Mouse (Mus musculus) G1E (cell line): Measurements from ENCODE around the gene Tmed6. TPM values are rescaled to one million over a fixed set of nuclear protein-coding genes. Genes with fewer than 3 reads are reported as not detected.
"Not testable (repeated sequence)": the region's sequence is repeated elsewhere in the genome, so short reads cannot be mapped to it uniquely, and the experiment has no call there.

Experiments
- ATAC-seq: 2 replicates; pipeline ENCODE4 v1.8.0; 2016; ENCODE audit warnings: mild to moderate bottlenecking; ENCODE audit not compliant: insufficient number of reproducible peaks, poor library complexity, low FRiP score, severe bottlenecking; ENCODE audit errors: extremely low read depth
- DNase-seq: peaks from one replicate; pipeline ENCODE4 v3.0.0; 2012; ENCODE audit warnings: low spot score
- H3K27me3 ChIP-seq: 2 replicates; pipeline ENCODE4 v1.6.1; 2012; ENCODE audit warnings: mild to moderate bottlenecking, low read length, inconsistent platforms; ENCODE audit not compliant: insufficient read depth
- H3K36me3 ChIP-seq: replicated peaks from 2 replicates; pipeline ENCODE3; 2012; ENCODE audit warnings: mild to moderate bottlenecking, inconsistent platforms
- H3K4me1 ChIP-seq: 2 replicates; pipeline ENCODE4 v1.6.1; 2012; ENCODE audit warnings: low read depth, low read length, inconsistent platforms, mixed read lengths; ENCODE audit not compliant: insufficient read depth
- H3K4me3 ChIP-seq: 2 replicates; pipeline ENCODE4 v1.5.1; 2012; ENCODE audit warnings: low read depth, mild to moderate bottlenecking, inconsistent platforms, low read length, moderate library complexity, mixed read lengths
- H3K9me3 ChIP-seq: replicated peaks from 2 replicates; pipeline ENCODE4 v1.6.1; 2012; ENCODE audit warnings: inconsistent platforms
- CTCF ChIP-seq: IDR thresholded peaks from 2 replicates; pipeline ENCODE4 v1.5.1; 2012; ENCODE audit warnings: low read depth, low read length, inconsistent platforms, mixed read lengths
- GATA1 ChIP-seq: IDR thresholded peaks from 2 replicates; pipeline ENCODE4 v1.6.1; 2012; ENCODE audit warnings: borderline replicate concordance, low read length, inconsistent platforms, mixed read lengths
- GATA2 ChIP-seq: IDR thresholded peaks from 2 replicates; pipeline ENCODE4 v1.6.1; 2012; ENCODE audit warnings: low read depth, low read length, inconsistent platforms, borderline replicate concordance
- POLR2AphosphoS5 ChIP-seq: IDR thresholded peaks from 2 replicates; pipeline ENCODE4 v1.6.1; 2012; ENCODE audit warnings: low read depth, low read length, inconsistent platforms; ENCODE audit not compliant: insufficient replicate concordance
- TAL1 ChIP-seq: conservative IDR thresholded peaks from 2 replicates; pipeline ENCODE4 v1.6.1; 2012; ENCODE audit warnings: low read depth, low read length, inconsistent platforms, mixed read lengths
- polyA plus RNA-seq: library from polyadenylated mRNA; stranded (reverse); fragments of >175 nt; gene quantifications from 2 replicates; pipeline ENCODE4 v1.2.3, GENCODE M21; 2012
- total RNA-seq, 2 experiments: library from RNA; stranded (forward) in 1 of 2; stranded (reverse) in 1 of 2; fragments of 200-1000 nt in 1 of 2; fragments of >200 nt in 1 of 2; fragmentation: Nextera tagmentation in 1 of 2; gene quantifications; 2 replicates each; pipeline ENCODE4 v1.2.3; 2014 to 2017

Tmed6 gene
- total and polyA plus RNA-seq, 3 experiments, result not detected

GRCm38 (mm10) chr8:107049480-107049879 is 16.0 kb downstream of the Tmed6 start:
- DNase-seq, result no peak
- H3K27me3 ChIP-seq, result no peaks in the 10 kb centered on the region

GRCm38 (mm10) chr8:107048061-107048941 is 17.1 kb downstream of the Tmed6 start, which contains the start of gene Pdf:
Pdf (minus strand) TSS chr8:107048614.
- Histone ChIP-seq H3K9me3 (no peaks in the 10 kb centered on the region), H3K36me3 (peaks cover 97% of the 10 kb centered on the region), H3K27me3 (no peaks in the 10 kb centered on the region), H3K4me1 (peaks cover 64% of the 10 kb centered on the region), H3K4me3 (peak within 1 kb of the TSS; percentile 80)
- peak; percentile 71 for DNase-seq
- TF ChIP-seq POLR2AphosphoS5 (no peak), TAL1 (no peak), GATA1 (no peak)
- peak; percentile 66 for ATAC-seq

More at GRCm38 (mm10) chr8:107049480-107049879, 16.0 kb downstream of the Tmed6 start:
- Histone ChIP-seq H3K36me3 (peaks cover 97% of the 10 kb centered on the region), H3K4me3 (peak overlapping the region; percentile 80; the same call in 1 of the 2 replicates), H3K4me1 (peaks cover 65% of the 10 kb centered on the region), H3K9me3 (no peaks in the 10 kb centered on the region)
- no peak for ATAC-seq
- TF ChIP-seq GATA2 (no peak), CTCF (no peak), GATA1 (no peak), TAL1 (no peak), POLR2AphosphoS5 (no peak)

DNA sequence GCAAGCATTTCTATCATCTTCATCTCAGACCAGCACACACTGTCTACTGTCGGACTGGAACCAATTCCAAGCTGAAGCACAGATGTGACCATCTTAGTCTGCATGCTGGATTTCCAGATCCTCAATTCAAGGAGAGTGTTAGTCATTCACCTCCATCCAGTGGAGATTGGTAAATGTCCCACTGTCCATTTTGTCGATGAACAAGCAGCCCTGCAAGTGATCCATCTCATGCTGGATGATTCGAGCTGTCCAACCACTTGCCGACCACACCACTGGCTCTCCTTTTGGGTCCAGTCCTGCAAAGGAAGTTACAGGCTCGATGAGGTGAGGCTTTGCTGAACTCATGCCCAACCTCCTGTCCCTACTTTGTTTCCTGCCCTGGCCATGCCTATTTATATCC is 18.5 kb downstream of the Tmed6 start:
- ATAC-seq (no peak), DNase-seq (no peak)
- peak overlapping the region; percentile 80; the same call in 1 of the 2 replicates for H3K4me3 ChIP-seq
- peaks cover 97% of the 10 kb centered on the region for H3K36me3 ChIP-seq
- no peaks in the 10 kb centered on the region for H3K27me3 ChIP-seq
- TF ChIP-seq POLR2AphosphoS5 (peak; percentile 73), CTCF (no peak)
- peaks cover 59% of the 10 kb centered on the region for H3K4me1 ChIP-seq
- no peaks in the 10 kb centered on the region for H3K9me3 ChIP-seq

DNA sequence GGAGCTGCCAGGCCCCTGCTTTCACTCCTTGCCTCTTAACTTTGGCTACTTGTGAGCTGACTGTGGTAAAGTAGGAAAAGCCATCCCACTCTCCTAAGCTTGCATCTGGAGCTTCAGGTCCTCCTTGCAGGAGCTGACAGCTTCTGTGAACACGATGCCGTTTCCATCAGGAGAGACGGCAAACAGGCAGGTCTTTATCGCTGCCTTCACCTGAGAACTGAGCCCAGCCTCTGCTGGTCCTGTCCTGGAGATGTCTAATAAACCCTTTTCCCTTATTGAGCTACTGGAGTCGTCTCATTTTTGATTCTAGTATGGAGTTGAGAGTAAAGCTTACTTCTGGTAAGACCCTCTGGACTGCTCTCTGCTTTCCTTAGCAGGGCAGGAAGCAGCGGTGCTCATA is 20.0 kb downstream of the Tmed6 start:
- TF ChIP-seq GATA1 (no peak), TAL1 (no peak), GATA2 (no peak), POLR2AphosphoS5 (no peak), CTCF (no peak)
- peaks cover 52% of the 10 kb centered on the region for H3K4me1 ChIP-seq
- DNase-seq, result no peak
- no peaks in the 10 kb centered on the region for H3K9me3 ChIP-seq
- no peaks in the 10 kb centered on the region for H3K27me3 ChIP-seq
- no peak for ATAC-seq
- H3K4me3 ChIP-seq, result no peak overlapping the region
- H3K36me3 ChIP-seq, result peaks cover 97% of the 10 kb centered on the region

DNA sequence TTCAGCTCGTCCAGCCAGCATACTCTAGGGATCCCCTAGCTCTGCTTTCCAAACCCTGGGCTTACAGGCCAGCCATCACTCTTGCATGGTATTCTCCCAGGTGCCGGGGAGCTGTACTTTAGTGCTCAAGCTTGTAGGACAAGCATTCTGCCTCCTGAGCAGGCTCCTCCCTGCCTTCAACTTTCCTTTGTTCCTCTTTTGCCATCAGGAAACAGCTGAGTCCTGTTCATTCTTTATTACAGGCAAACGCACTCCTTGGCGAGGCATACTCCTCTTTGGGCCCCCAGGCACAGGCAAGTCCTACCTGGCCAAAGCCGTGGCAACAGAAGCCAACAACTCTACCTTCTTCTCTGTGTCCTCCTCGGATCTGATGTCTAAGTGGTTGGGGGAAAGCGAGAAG is 24.8 kb downstream of the Tmed6 start:
- no peak for DNase-seq
- ATAC-seq, result no peak
- H3K4me3 ChIP-seq, result no peak overlapping the region
- H3K4me1 ChIP-seq, result peaks cover 12% of the 10 kb centered on the region; the same call in 1 of the 2 replicates
- no peaks in the 10 kb centered on the region for H3K27me3 ChIP-seq
- TF ChIP-seq POLR2AphosphoS5 (no peak), GATA2 (no peak), CTCF (no peak), GATA1 (no peak), TAL1 (no peak)
- peaks cover 90% of the 10 kb centered on the region for H3K36me3 ChIP-seq
- H3K9me3 ChIP-seq, result no peaks in the 10 kb centered on the region

DNA sequence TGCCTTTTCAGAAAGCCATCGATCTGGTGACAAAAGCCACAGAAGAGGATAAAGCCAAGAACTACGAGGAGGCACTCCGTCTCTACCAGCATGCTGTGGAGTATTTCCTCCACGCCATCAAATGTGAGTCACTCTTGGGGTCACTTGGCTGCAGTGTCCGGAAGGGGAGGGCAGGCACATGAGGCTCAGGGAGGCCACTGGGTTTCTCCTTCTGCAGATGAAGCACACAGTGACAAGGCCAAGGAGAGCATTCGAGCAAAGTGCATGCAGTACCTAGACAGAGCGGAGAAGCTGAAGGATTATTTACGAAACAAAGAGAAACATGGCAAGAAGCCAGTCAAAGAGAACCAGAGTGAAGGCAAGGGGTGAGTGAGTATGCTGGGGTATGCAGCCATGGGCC is 28.8 kb downstream of the Tmed6 start:
- DNase-seq (no peak), ATAC-seq (no peak)
- no peaks in the 10 kb centered on the region for H3K9me3 ChIP-seq
- H3K27me3 ChIP-seq, result no peaks in the 10 kb centered on the region
- no peak for TF ChIP-seq POLR2AphosphoS5
- TF ChIP-seq TAL1, result no peak
- no peak for TF ChIP-seq GATA1
- TF ChIP-seq CTCF, result no peak
- no peak for TF ChIP-seq GATA2
- peaks cover 24% of the 10 kb centered on the region for H3K4me1 ChIP-seq
- H3K4me3 ChIP-seq, result no peak overlapping the region
- peaks cover 75% of the 10 kb centered on the region for H3K36me3 ChIP-seq

GRCm38 (mm10) chr8:107035641-107036040 is 29.8 kb downstream of the Tmed6 start:
- DNase-seq (no peak), ATAC-seq (no peak)
- TF ChIP-seq GATA1 (no peak), POLR2AphosphoS5 (no peak), CTCF (no peak), GATA2 (no peak), TAL1 (no peak)
- no peak overlapping the region for H3K4me3 ChIP-seq
- H3K4me1 ChIP-seq, result peaks cover 24% of the 10 kb centered on the region
- H3K27me3 ChIP-seq, result no peaks in the 10 kb centered on the region
- H3K36me3 ChIP-seq, result peaks cover 65% of the 10 kb centered on the region
- H3K9me3 ChIP-seq, result no peaks in the 10 kb centered on the region

- not testable (repeated sequence) for H3K27me3 ChIP-seq, H3K9me3 ChIP-seq, ATAC-seq
These were observed 31.8 kb downstream of the Tmed6 start for GRCm38 (mm10) chr8:107033609-107034008.

More at GRCm38 (mm10) chr8:107033609-107034008, 31.8 kb downstream of the Tmed6 start:
- peaks cover 46% of the 10 kb centered on the region for H3K36me3 ChIP-seq
- DNase-seq, H3K4me3 ChIP-seq: not testable (repeated sequence)
- peaks cover 38% of the 10 kb centered on the region for H3K4me1 ChIP-seq
